Mouse (Mus musculus) limb, embryonic 12.5 days (tissue): ENCODE data around the gene 4933405O20Rik. TPM values are rescaled to one million over a fixed set of nuclear protein-coding genes. Genes with fewer than 3 reads are reported as not detected.

Experiments used
- ATAC-seq: fragments of 200-750 bp; cut with Nextera tagmentation; 2 replicates; pipeline ENCODE4 v1.8.0; 2017; ENCODE audit warnings: low read depth, moderate TSS enrichment; ENCODE audit not compliant: insufficient number of reproducible peaks, insufficient read depth, low FRiP score, low TSS enrichment
- H3K27ac ChIP-seq: fragments of 300-500 bp; sonication (generic); 2 replicates; pipeline ENCODE4 v1.5.1; 2016; ENCODE audit warnings: mild to moderate bottlenecking, moderate library complexity
- H3K27me3 ChIP-seq: fragments of 300-500 bp; sonication (generic); 2 replicates; pipeline ENCODE4 v1.6.1; 2016; ENCODE audit warnings: mild to moderate bottlenecking, moderate library complexity
- H3K36me3 ChIP-seq: fragments of 300-500 bp; sonication (generic); 2 replicates; pipeline ENCODE4 v1.6.1; 2016; ENCODE audit warnings: mild to moderate bottlenecking, moderate library complexity
- H3K4me1 ChIP-seq: fragments of 300-500 bp; sonication (generic); replicated peaks from 2 replicates; pipeline ENCODE4 v1.6.1; 2016
- H3K4me2 ChIP-seq: fragments of 300-500 bp; sonication (generic); 2 replicates; pipeline ENCODE4 v1.6.1; 2016; ENCODE audit warnings: mild to moderate bottlenecking, moderate library complexity
- H3K4me3 ChIP-seq: fragments of 300-500 bp; sonication (generic); replicated peaks from 2 replicates; pipeline ENCODE4 v1.5.1; 2016; ENCODE audit warnings: mild to moderate bottlenecking
- H3K9ac ChIP-seq: fragments of 300-500 bp; sonication (generic); replicated peaks from 2 replicates; pipeline ENCODE4 v1.6.1; 2016; ENCODE audit warnings: mild to moderate bottlenecking, moderate library complexity
- H3K9me3 ChIP-seq: fragments of 300-500 bp; sonication (generic); 2 replicates; pipeline ENCODE4 v1.6.1; 2016; ENCODE audit warnings: mild to moderate bottlenecking, moderate library complexity
- WGBS: fragments of 180-500 bp; shearing (Covaris S2); methylation state at CpG from one replicate; pipeline ENCODE4 v1.1.7; 2016; 5-methylcytosine and 5-hydroxymethylcytosine counted together
- polyA plus RNA-seq: library from polyadenylated mRNA; unstranded; fragments of >200 nt; fragmentation: Nextera tagmentation; extraction: Ambion mirVana; gene quantifications from 2 replicates; pipeline ENCODE4 v1.2.1, GENCODE M21; 2016

The 4933405O20Rik gene
- not detected in 2 replicates for polyA plus RNA-seq

- Histone ChIP-seq H3K9ac (no peak within 1 kb of the TSS), H3K4me1 (no peaks in the 10 kb centered on the region), H3K4me2 (no peak within 1 kb of the TSS), H3K27ac (no peak within 1 kb of the TSS), H3K27me3 (no peaks in the 10 kb centered on the region), H3K4me3 (no peak within 1 kb of the TSS), H3K36me3 (no peaks in the 10 kb centered on the region), H3K9me3 (no peaks in the 10 kb centered on the region)
- 67% methylated on average over 3 of the region's 3 CpGs for WGBS
- no peak for ATAC-seq
These were observed at the start of gene 4933405O20Rik for GRCm38 (mm10) chr7:50598890-50599289. 4933405O20Rik (plus strand) TSS chr7:50599190.

GRCm38 (mm10) chr7:50549572-50549971 lies 49.4 kb upstream of the 4933405O20Rik start:
- no peak overlapping the region for H3K27ac ChIP-seq
- H3K9ac ChIP-seq, result no peak overlapping the region
- H3K4me1 ChIP-seq, result no peaks in the 10 kb centered on the region
- no peaks in the 10 kb centered on the region for H3K27me3 ChIP-seq
- no peak for ATAC-seq
- no peak overlapping the region for H3K4me3 ChIP-seq
- H3K4me2 ChIP-seq, result no peak overlapping the region
- WGBS, result 83% methylated on average over 3 of the region's 3 CpGs
- H3K9me3 ChIP-seq, result no peaks in the 10 kb centered on the region
- H3K36me3 ChIP-seq, result no peaks in the 10 kb centered on the region

- Histone ChIP-seq H3K9me3 (no peaks in the 10 kb centered on the region), H3K27me3 (no peaks in the 10 kb centered on the region), H3K27ac (no peak overlapping the region), H3K36me3 (no peaks in the 10 kb centered on the region), H3K4me3 (no peak overlapping the region), H3K4me2 (no peak overlapping the region), H3K9ac (no peak overlapping the region), H3K4me1 (no peaks in the 10 kb centered on the region)
- WGBS, result 72% methylated on average over 4 of the region's 4 CpGs
- no peak for ATAC-seq
These were observed 47.6 kb upstream of the 4933405O20Rik start for GRCm38 (mm10) chr7:50551426-50551825.

- Histone ChIP-seq H3K27me3 (no peaks in the 10 kb centered on the region), H3K4me2 (no peak overlapping the region), H3K9me3 (no peaks in the 10 kb centered on the region), H3K4me3 (no peak overlapping the region), H3K27ac (no peak overlapping the region), H3K4me1 (no peaks in the 10 kb centered on the region), H3K9ac (no peak overlapping the region), H3K36me3 (no peaks in the 10 kb centered on the region)
- WGBS, result 82% methylated on average over 3 of the region's 3 CpGs
- ATAC-seq, result no peak
These were observed 36.3 kb upstream of the 4933405O20Rik start for GRCm38 (mm10) chr7:50562708-50563107.

- Histone ChIP-seq H3K9ac (no peak overlapping the region), H3K4me1 (no peaks in the 10 kb centered on the region), H3K36me3 (no peaks in the 10 kb centered on the region), H3K27me3 (no peaks in the 10 kb centered on the region), H3K4me3 (no peak overlapping the region), H3K27ac (no peak overlapping the region), H3K4me2 (no peak overlapping the region), H3K9me3 (no peaks in the 10 kb centered on the region)
- ATAC-seq, result no peak
- 74% methylated on average over 7 of the region's 7 CpGs for WGBS
These were observed 25.1 kb upstream of the 4933405O20Rik start for GRCm38 (mm10) chr7:50573841-50574240.

- Histone ChIP-seq H3K27me3 (no peaks in the 10 kb centered on the region), H3K27ac (no peak overlapping the region), H3K9ac (no peak overlapping the region), H3K36me3 (no peaks in the 10 kb centered on the region), H3K4me3 (no peak overlapping the region), H3K4me1 (no peaks in the 10 kb centered on the region), H3K4me2 (no peak overlapping the region), H3K9me3 (no peaks in the 10 kb centered on the region)
- 80% methylated on average over 8 of the region's 8 CpGs for WGBS
- no peak for ATAC-seq
These were observed 10.2 kb upstream of the 4933405O20Rik start for GRCm38 (mm10) chr7:50588642-50589424.

- H3K27ac ChIP-seq, result no peak overlapping the region
- no peaks in the 10 kb centered on the region for H3K4me1 ChIP-seq
- WGBS, result 85% methylated on average over 2 of the region's 2 CpGs
- H3K4me2 ChIP-seq, result no peak overlapping the region
- H3K27me3 ChIP-seq, result no peaks in the 10 kb centered on the region
- H3K9ac ChIP-seq, result no peak overlapping the region
- no peak for ATAC-seq
- H3K4me3 ChIP-seq, result no peak overlapping the region
- no peaks in the 10 kb centered on the region for H3K9me3 ChIP-seq
- H3K36me3 ChIP-seq, result no peaks in the 10 kb centered on the region
These were observed 15.1 kb downstream of the 4933405O20Rik start for GRCm38 (mm10) chr7:50614101-50614500.

- no peaks in the 10 kb centered on the region for H3K9me3 ChIP-seq
- WGBS, result 77% methylated on average over 3 of the region's 3 CpGs
These were observed 30.2 kb downstream of the 4933405O20Rik start for GRCm38 (mm10) chr7:50629186-50629585.

GRCm38 (mm10) chr7:50633147-50633546 lies 34.2 kb downstream of the 4933405O20Rik start:
- Histone ChIP-seq H3K4me1 (no peaks in the 10 kb centered on the region), H3K9me3 (no peaks in the 10 kb centered on the region), H3K4me3 (no peak overlapping the region), H3K4me2 (no peak overlapping the region), H3K9ac (no peak overlapping the region), H3K36me3 (no peaks in the 10 kb centered on the region), H3K27ac (no peak overlapping the region), H3K27me3 (no peaks in the 10 kb centered on the region)
- WGBS, result 83% methylated on average over 2 of the region's 2 CpGs
- ATAC-seq, result no peak

More at GRCm38 (mm10) chr7:50629186-50629585, 30.2 kb downstream of the 4933405O20Rik start:
- no peaks in the 10 kb centered on the region for H3K27me3 ChIP-seq
- no peak for ATAC-seq
- no peaks in the 10 kb centered on the region for H3K36me3 ChIP-seq
- no peak overlapping the region for H3K4me2 ChIP-seq
- H3K9ac ChIP-seq, result no peak overlapping the region
- no peak overlapping the region for H3K27ac ChIP-seq
- H3K4me3 ChIP-seq, result no peak overlapping the region
- no peaks in the 10 kb centered on the region for H3K4me1 ChIP-seq
